Mouse (Mus musculus) forebrain, embryonic 13.5 days (tissue): Measurements from ENCODE around the gene Urgcp. TPM values are rescaled to one million over a fixed set of nuclear protein-coding genes. Genes with fewer than 3 reads are reported as not detected.
A peak's percentile ranks its signal among the peaks of the same experiment; 100 is the strongest.

ENCODE experiments used
- ATAC-seq: fragments of 200-750 bp; cut with Nextera tagmentation; 2 replicates; pipeline ENCODE4 v1.8.0; 2017
- H3K27ac ChIP-seq: fragments of 300-500 bp; sonication (generic); 2 replicates; pipeline ENCODE4 v1.5.1; 2015; ENCODE audit warnings: inconsistent platforms, mild to moderate bottlenecking, moderate library complexity
- H3K27me3 ChIP-seq: fragments of 300-500 bp; sonication (generic); 2 replicates; pipeline ENCODE4 v1.6.1; 2015; ENCODE audit warnings: mild to moderate bottlenecking, inconsistent platforms
- H3K36me3 ChIP-seq: fragments of 300-500 bp; sonication (generic); 2 replicates; pipeline ENCODE4 v1.6.1; 2015; ENCODE audit warnings: mild to moderate bottlenecking, inconsistent platforms; ENCODE audit not compliant: poor library complexity, severe bottlenecking
- H3K4me1 ChIP-seq: fragments of 300-500 bp; sonication (generic); 2 replicates; pipeline ENCODE4 v1.6.1; 2015; ENCODE audit warnings: inconsistent platforms
- H3K4me2 ChIP-seq: fragments of 300-500 bp; sonication (generic); 2 replicates; pipeline ENCODE4 v1.6.1; 2015; ENCODE audit warnings: inconsistent platforms, mild to moderate bottlenecking, moderate library complexity
- H3K4me3 ChIP-seq: fragments of 300-500 bp; sonication (generic); 2 replicates; pipeline ENCODE4 v1.5.1; 2015; ENCODE audit warnings: mild to moderate bottlenecking, inconsistent platforms
- H3K9ac ChIP-seq: fragments of 300-500 bp; sonication (generic); 2 replicates; pipeline ENCODE4 v1.6.1; 2015; ENCODE audit warnings: mild to moderate bottlenecking, inconsistent platforms
- H3K9me3 ChIP-seq: fragments of 300-500 bp; sonication (generic); replicated peaks from 2 replicates; pipeline ENCODE4 v1.6.1; 2016; ENCODE audit warnings: inconsistent platforms
- WGBS: fragments of 180-500 bp; shearing (Covaris S2); methylation state at CpG from one replicate; pipeline ENCODE4 v1.1.7; 2015; 5-methylcytosine and 5-hydroxymethylcytosine counted together
- polyA plus RNA-seq: library from polyadenylated mRNA; unstranded; fragments of >200 nt; fragmentation: Nextera tagmentation; extraction: Ambion mirVana; gene quantifications from 2 replicates; pipeline ENCODE4 v1.2.1, GENCODE M21; 2015

The Urgcp gene
- polyA plus RNA-seq, 1 experiment from 2014 or later, result 24.9 TPM

GRCm38 (mm10) chr11:5780035-5780499 is 17.9 kb upstream of the Urgcp start:
- no peaks in the 10 kb centered on the region for H3K9me3 ChIP-seq
- WGBS, result 91% methylated on average over 6 of the region's 6 CpGs
- H3K9ac ChIP-seq, result no peak overlapping the region
- H3K4me3 ChIP-seq, result no peak overlapping the region
- ATAC-seq, result no peak
- H3K27me3 ChIP-seq, result no peaks in the 10 kb centered on the region
- H3K27ac ChIP-seq, result no peak overlapping the region
- H3K4me1 ChIP-seq, result 0 out of 2 replicates have a peak, but pooled peaks cover 2% of the 10 kb centered on the region
- H3K36me3 ChIP-seq, result no peaks in the 10 kb centered on the region
- no peak overlapping the region for H3K4me2 ChIP-seq

- Histone ChIP-seq H3K4me1 (0 out of 2 replicates have a peak, but pooled peaks cover 2% of the 10 kb centered on the region), H3K27me3 (no peaks in the 10 kb centered on the region), H3K36me3 (no peaks in the 10 kb centered on the region), H3K4me2 (no peak overlapping the region), H3K27ac (no peak overlapping the region), H3K4me3 (no peak overlapping the region), H3K9ac (no peak overlapping the region), H3K9me3 (no peaks in the 10 kb centered on the region)
- WGBS, result 68% methylated on average over 2 of the region's 2 CpGs
- ATAC-seq, result no peak
These were observed 16.3 kb upstream of the Urgcp start for GRCm38 (mm10) chr11:5778481-5778880.

GRCm38 (mm10) chr11:5766019-5766418 is 3.8 kb upstream of the Urgcp start:
- ATAC-seq, result no peak
- 87% methylated on average over 6 of the region's 6 CpGs for whole genome bisulfite sequencing
- peaks cover 17% of the 10 kb centered on the region for H3K36me3 ChIP-seq
- H3K9ac ChIP-seq, result no peak overlapping the region
- no peaks in the 10 kb centered on the region for H3K27me3 ChIP-seq
- H3K27ac ChIP-seq, result no peak overlapping the region
- H3K4me2 ChIP-seq, result no peak overlapping the region
- no peaks in the 10 kb centered on the region for H3K9me3 ChIP-seq
- peaks cover 6% of the 10 kb centered on the region for H3K4me1 ChIP-seq
- H3K4me3 ChIP-seq, result no peak overlapping the region

- Histone ChIP-seq H3K9me3 (no peaks in the 10 kb centered on the region), H3K36me3 (0 out of 2 replicates have a peak, but pooled peaks cover 3% of the 10 kb centered on the region), H3K9ac (peak overlapping the region; percentile 89), H3K4me2 (peak overlapping the region; percentile 69), H3K4me1 (peaks cover 15% of the 10 kb centered on the region), H3K4me3 (peak overlapping the region; percentile 83), H3K27ac (peak overlapping the region; percentile 93), H3K27me3 (no peaks in the 10 kb centered on the region)
- ATAC-seq, result peak; percentile 57; the same call in 1 of the 2 replicates
- 20% methylated on average over 6 of the region's 6 CpGs for WGBS
These were observed 432 bp upstream of the Urgcp start for GRCm38 (mm10) chr11:5762633-5762982.

GRCm38 (mm10) chr11:5753755-5754154 is 8.4 kb downstream of the Urgcp start:
- H3K36me3 ChIP-seq, result 0 out of 2 replicates have a peak, but pooled peaks cover 18% of the 10 kb centered on the region
- no peak overlapping the region for H3K9ac ChIP-seq
- H3K4me3 ChIP-seq, result no peak overlapping the region
- no peaks in the 10 kb centered on the region for H3K27me3 ChIP-seq
- H3K4me2 ChIP-seq, result no peak overlapping the region
- H3K27ac ChIP-seq, result no peak overlapping the region
- WGBS, result 89% methylated on average over 2 of the region's 2 CpGs
- ATAC-seq, result no peak
- H3K9me3 ChIP-seq, result peaks cover 7% of the 10 kb centered on the region
- H3K4me1 ChIP-seq, result no peaks in the 10 kb centered on the region

GRCm38 (mm10) chr11:5744951-5745350 is 17.2 kb downstream of the Urgcp start:
- H3K27ac ChIP-seq, result no peak overlapping the region
- peaks cover 11% of the 10 kb centered on the region for H3K4me1 ChIP-seq
- no peaks in the 10 kb centered on the region; the same call in 1 of the 2 replicates for H3K9me3 ChIP-seq
- no peak for ATAC-seq
- H3K4me3 ChIP-seq, result no peak overlapping the region
- no peaks in the 10 kb centered on the region for H3K36me3 ChIP-seq
- H3K27me3 ChIP-seq, result no peaks in the 10 kb centered on the region
- no peak overlapping the region for H3K9ac ChIP-seq
- 86% methylated on average over 2 of the region's 2 CpGs for WGBS
- H3K4me2 ChIP-seq, result no peak overlapping the region

GRCm38 (mm10) chr11:5742106-5742505 is 20.1 kb downstream of the Urgcp start:
- WGBS, result 82% methylated on average over 7 of the region's 7 CpGs
- H3K36me3 ChIP-seq, result no peaks in the 10 kb centered on the region
- no peak overlapping the region for H3K27ac ChIP-seq
- no peak overlapping the region for H3K4me2 ChIP-seq
- no peak for ATAC-seq
- H3K4me3 ChIP-seq, result no peak overlapping the region
- peaks cover 15% of the 10 kb centered on the region for H3K4me1 ChIP-seq
- H3K27me3 ChIP-seq, result no peaks in the 10 kb centered on the region
- no peaks in the 10 kb centered on the region for H3K9me3 ChIP-seq
- no peak overlapping the region for H3K9ac ChIP-seq

- H3K4me2 ChIP-seq, result peak overlapping the region; percentile 82
- H3K9me3 ChIP-seq, result no peaks in the 10 kb centered on the region
- WGBS, result under 1% methylated on average over 36 of the region's 50 CpGs
- peak; percentile 93 for ATAC-seq
- no peaks in the 10 kb centered on the region for H3K27me3 ChIP-seq
- 0 out of 2 replicates have a peak overlapping the region, but pooled peaks have one; percentile 25 for H3K27ac ChIP-seq
- peaks cover 15% of the 10 kb centered on the region for H3K4me1 ChIP-seq
- H3K4me3 ChIP-seq, result peak overlapping the region; percentile 69
- H3K9ac ChIP-seq, result peak overlapping the region; percentile 97
- H3K36me3 ChIP-seq, result no peaks in the 10 kb centered on the region
These were observed 21.1 kb downstream of the Urgcp start for GRCm38 (mm10) chr11:5740965-5741627.

GRCm38 (mm10) chr11:5740599-5740964 is 21.6 kb downstream of the Urgcp start:
- H3K4me2 ChIP-seq, result peak overlapping the region; percentile 82
- WGBS, result under 1% methylated on average over 26 of the region's 26 CpGs
- 0 out of 2 replicates have a peak overlapping the region, but pooled peaks have one; percentile 25 for H3K27ac ChIP-seq
- no peaks in the 10 kb centered on the region for H3K27me3 ChIP-seq
- peak overlapping the region; percentile 69 for H3K4me3 ChIP-seq
- peaks cover 15% of the 10 kb centered on the region for H3K4me1 ChIP-seq
- no peaks in the 10 kb centered on the region for H3K9me3 ChIP-seq
- H3K36me3 ChIP-seq, result no peaks in the 10 kb centered on the region
- ATAC-seq, result peak; percentile 79
- peak overlapping the region; percentile 97 for H3K9ac ChIP-seq

- Histone ChIP-seq H3K9ac (peak overlapping the region; percentile 97), H3K4me3 (0 out of 2 replicates have a peak overlapping the region, but pooled peaks have one; percentile 69), H3K9me3 (no peaks in the 10 kb centered on the region), H3K36me3 (no peaks in the 10 kb centered on the region), H3K4me1 (peaks cover 15% of the 10 kb centered on the region), H3K27me3 (no peaks in the 10 kb centered on the region), H3K4me2 (peak overlapping the region; percentile 82), H3K27ac (no peak overlapping the region)
- no peak for ATAC-seq
- WGBS, result 71% methylated on average over 3 of the region's 3 CpGs
These were observed 22.3 kb downstream of the Urgcp start for GRCm38 (mm10) chr11:5739846-5740245.

- no peaks in the 10 kb centered on the region for H3K27me3 ChIP-seq
- H3K9me3 ChIP-seq, result no peaks in the 10 kb centered on the region
- no peak overlapping the region for H3K9ac ChIP-seq
- no peak overlapping the region for H3K4me2 ChIP-seq
- no peak for ATAC-seq
- no peak overlapping the region for H3K27ac ChIP-seq
- H3K4me3 ChIP-seq, result no peak overlapping the region
- 92% methylated on average over 5 of the region's 5 CpGs for WGBS
- peaks cover 15% of the 10 kb centered on the region for H3K4me1 ChIP-seq
- H3K36me3 ChIP-seq, result no peaks in the 10 kb centered on the region
These were observed 23.1 kb downstream of the Urgcp start for GRCm38 (mm10) chr11:5738888-5739632.

GRCm38 (mm10) chr11:5737137-5737536 is 25.0 kb downstream of the Urgcp start:
- Histone ChIP-seq H3K9ac (no peak overlapping the region), H3K4me2 (no peak overlapping the region), H3K4me1 (peaks cover 15% of the 10 kb centered on the region), H3K4me3 (no peak overlapping the region), H3K9me3 (no peaks in the 10 kb centered on the region), H3K36me3 (no peaks in the 10 kb centered on the region), H3K27me3 (no peaks in the 10 kb centered on the region), H3K27ac (no peak overlapping the region)
- ATAC-seq, result no peak
- WGBS, result 92% methylated on average over 5 of the region's 5 CpGs
